Mouse (Mus musculus) thymus, postnatal 0 days (tissue): Measurements from ENCODE around the gene Psg19. TPM values are rescaled to one million over a fixed set of nuclear protein-coding genes. Genes with fewer than 3 reads are reported as not detected.
"Not testable (repeated sequence)": the region's sequence is repeated elsewhere in the genome, so short reads cannot be mapped to it uniquely, and the experiment has no call there.

Source experiments
- DNase-seq: peaks from one replicate; pipeline ENCODE4 v3.0.0-alpha.2; 2015; ENCODE audit warnings: low spot score
- polyA plus RNA-seq: library from polyadenylated mRNA; unstranded; fragments of >200 nt; fragmentation: Nextera tagmentation; extraction: Ambion mirVana; gene quantifications from 2 replicates; pipeline ENCODE4 v1.2.1, GENCODE M21; 2015

The Psg19 gene
- not detected in 2 replicates for polyA plus RNA-seq

DNA sequence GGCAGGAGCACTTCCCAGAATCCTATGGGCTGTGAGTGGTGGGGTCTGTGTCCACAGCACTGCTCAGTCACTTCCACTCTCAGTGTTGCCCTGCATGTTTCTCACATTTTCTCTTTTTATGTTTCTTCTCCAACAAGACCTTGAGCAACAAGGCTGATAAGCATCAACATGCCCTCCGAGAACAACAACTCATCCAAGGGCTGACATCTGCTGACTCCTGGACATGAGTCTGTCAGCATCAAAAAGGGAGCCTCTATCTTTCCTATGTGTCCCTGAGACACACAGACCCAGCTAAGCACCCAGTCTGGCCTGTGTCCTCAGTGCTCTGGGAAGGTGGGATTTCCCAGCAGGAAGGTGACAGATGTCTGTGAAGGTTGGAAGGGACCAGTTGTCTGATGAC lies at the start of gene Psg19:
Gene Psg19 (minus strand): TSS at position 101 of the 400 bp plus-strand sequence.
- no peak for DNase-seq

- DNase-seq = no peak
Observed at GRCm38 (mm10) chr7:18844811-18845210, 46.5 kb upstream of the Psg19 start.

GRCm38 (mm10) chr7:18841174-18841567 lies 42.9 kb upstream of the Psg19 start:
- no peak for DNase-seq

GRCm38 (mm10) chr7:18840386-18841173 lies 42.3 kb upstream of the Psg19 start:
- DNase-seq = peak; percentile 65

- no peak for DNase-seq
Observed at GRCm38 (mm10) chr7:18839865-18840264, 41.5 kb upstream of the Psg19 start, which contains the start of gene Mill2. Mill2 (plus strand) TSS chr7:18839966.

DNA sequence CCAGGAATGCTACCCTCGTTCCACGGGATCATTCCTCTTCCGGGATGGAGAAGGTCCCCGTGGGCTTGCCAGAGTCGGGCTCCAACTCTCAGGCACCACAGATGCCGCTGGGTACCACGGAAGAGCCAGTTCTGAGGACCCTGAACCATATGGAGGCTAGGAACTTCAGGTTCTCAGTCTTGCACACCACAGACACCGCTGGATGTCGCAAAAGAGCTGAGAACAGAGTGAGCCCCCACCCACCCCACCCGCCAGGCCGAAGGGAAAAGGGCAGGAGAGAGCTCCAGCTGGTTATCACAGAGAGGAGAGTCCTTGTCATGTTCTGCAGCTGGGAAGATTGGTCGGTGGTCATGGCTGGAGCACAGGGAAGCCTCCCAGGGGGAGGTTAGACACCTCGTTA lies 34.0 kb upstream of the Psg19 start:
- DNase-seq = no peak

DNA sequence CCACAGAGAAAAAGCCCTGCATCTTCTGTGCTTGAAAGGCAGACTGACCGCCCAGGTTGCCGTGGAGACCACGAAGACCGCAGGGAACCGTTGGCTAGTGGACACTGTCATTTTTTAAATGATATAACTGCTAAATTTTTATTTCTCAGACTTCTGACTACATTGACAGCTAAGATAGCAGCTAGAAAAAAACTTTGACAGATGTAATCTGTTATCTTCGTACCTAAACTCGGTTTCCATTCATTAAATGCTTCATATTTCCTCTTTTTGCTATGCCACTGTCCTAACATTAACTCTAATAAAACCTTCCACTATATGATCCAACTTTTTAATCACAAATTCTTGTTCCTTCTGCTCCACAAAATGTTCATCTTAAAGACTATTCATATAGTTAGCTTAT lies 31.2 kb upstream of the Psg19 start:
- DNase-seq = no peak

DNA sequence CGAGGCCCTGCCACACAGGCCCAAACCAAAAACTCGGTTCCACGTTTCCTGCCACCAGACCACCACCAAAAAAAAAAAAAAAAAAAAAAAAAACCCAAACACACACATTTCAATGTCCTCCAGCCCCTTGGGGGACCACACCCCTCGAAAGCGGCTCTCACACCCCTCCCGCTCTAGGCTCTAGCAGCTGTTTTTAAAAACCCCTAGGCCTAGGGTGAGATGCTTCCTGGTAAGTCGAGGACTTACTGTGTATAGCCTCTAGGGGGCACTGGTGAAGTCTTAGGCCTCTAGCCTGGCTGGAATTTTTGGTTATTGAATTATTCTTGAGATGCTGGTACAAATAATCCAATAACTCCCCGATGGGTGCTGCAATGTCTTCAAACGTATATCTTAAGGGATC lies 30.3 kb upstream of the Psg19 start:
- peak; percentile 15 for DNase-seq

DNA sequence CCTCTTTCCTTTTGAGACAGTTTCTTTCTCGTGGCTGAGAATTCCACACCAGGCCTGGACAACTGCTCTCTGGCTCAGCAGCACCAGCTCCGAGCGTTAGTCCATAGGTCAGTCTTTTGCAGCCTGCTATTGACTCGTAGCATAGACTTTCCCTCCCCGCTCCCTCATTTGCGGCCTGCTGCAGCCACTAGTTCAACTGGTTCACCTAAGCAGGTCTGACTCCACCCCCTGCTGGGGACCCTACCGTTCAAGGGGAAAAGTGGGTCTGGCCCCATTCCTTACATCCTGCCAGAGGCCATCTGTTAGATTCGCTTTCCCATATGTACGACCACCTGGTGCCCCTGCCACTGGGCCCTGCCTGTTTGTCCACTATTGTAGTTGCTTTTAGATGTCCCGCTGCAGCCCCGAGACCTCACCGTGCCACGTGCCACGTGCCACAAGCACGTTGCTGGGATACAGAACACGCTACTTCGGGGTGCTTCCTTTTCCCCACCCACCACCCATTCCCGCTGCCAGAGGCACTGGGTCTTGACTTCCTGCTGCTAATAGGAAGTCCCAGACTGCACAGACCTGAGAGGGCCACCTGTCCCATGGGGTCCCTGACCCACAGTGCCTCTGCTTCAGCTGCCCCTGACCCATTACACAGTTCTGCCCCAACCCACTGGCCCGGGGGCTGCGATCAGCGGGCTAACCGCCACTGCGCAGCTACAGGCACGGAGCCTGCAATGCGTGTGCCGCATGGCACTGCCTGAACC lies 29.6 kb upstream of the Psg19 start:
- DNase-seq = no peak

DNA sequence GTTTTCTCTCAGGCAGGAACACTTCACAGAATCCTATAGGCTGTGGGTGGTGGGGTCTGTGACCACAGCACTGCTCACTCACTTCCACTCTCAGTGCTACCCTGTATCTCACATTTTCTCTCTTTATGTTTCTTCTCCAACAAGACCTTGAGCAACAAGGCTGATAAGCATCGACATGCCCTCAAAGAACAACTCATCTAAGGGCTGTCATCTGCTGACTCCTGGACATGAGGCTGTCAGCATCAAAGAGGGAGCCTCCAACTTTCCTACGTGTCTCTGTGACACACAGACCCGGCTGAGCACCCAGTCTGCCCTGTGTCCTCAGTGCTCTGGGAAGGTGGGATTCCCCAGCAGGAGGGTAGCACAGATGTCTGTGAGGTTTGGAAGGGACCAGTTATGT lies 23.2 kb upstream of the Psg19 start, which contains the start of gene Psg17:
Gene Psg17 (minus strand): TSS at position 101 of the 400 bp plus-strand sequence.
- DNase-seq = no peak

GRCm38 (mm10) chr7:18818301-18818700 lies 20.0 kb upstream of the Psg19 start:
- no peak for DNase-seq

- no peak for DNase-seq
Observed at GRCm38 (mm10) chr7:18803526-18803925, 5.2 kb upstream of the Psg19 start.

- no peak for DNase-seq
Observed at GRCm38 (mm10) chr7:18799129-18799528, 809 bp upstream of the Psg19 start.

GRCm38 (mm10) chr7:18790671-18791070 lies 7.6 kb downstream of the Psg19 start:
- not testable (repeated sequence) for DNase-seq

GRCm38 (mm10) chr7:18781301-18781700 lies 17.0 kb downstream of the Psg19 start:
- DNase-seq = peak; percentile 3

- no peak for DNase-seq
Observed at GRCm38 (mm10) chr7:18779337-18779781, 19.0 kb downstream of the Psg19 start.

DNA sequence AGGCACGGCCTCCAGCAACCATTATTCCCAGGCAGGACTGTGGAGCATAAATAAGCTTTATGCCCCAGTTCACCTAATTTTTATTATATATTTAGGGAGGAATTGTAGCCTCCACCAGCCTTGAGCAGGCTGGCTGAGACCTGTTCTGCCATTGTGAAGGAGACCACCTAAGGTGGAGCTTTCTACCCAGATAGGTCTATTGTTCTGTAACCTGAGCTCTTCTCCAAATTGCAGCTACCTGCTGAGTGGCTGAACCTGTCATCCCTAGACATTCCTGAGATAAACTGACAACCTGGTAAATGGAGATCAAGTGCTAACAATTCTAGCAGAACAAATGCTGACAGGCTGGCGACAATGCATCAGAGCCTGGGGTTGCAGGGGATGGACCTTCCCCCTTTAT lies 35.4 kb downstream of the Psg19 start:
- DNase-seq = not testable (repeated sequence)

- DNase-seq = not testable (repeated sequence)
Observed at GRCm38 (mm10) chr7:18760152-18760551, 38.2 kb downstream of the Psg19 start.

- DNase-seq = peak; percentile 29
Observed at GRCm38 (mm10) chr7:18749896-18750477, 48.3 kb downstream of the Psg19 start.

GRCm38 (mm10) chr7:18748994-18749895 lies 49.1 kb downstream of the Psg19 start:
- DNase-seq = no peak

DNA sequence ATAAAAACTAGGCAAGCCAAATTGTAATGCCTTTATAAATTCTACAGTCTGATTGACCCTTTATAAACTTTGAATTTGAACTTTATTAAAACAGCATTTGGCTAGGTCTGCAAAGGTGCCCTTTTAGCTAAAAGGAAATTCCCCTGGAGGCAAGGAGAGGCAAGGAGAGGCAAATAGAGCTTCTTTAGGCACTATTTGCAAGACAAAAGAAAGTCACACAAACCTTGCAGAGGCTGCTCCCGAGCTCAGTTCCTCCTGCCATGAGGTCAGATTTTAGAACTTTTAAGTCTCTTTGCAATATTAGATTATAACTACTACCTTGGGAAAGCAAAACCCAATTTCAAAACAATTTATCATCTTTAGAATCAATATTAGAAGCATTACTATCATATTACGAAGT lies 50.9 kb downstream of the Psg19 start:
- DNase-seq = not testable (repeated sequence)
